Mouse (Mus musculus) liver, adult 2 months (tissue): ENCODE data around the gene Borcs6.

ENCODE experiments used
- CTCF ChIP-seq: fragments of 200-500 bp; IDR thresholded peaks from 2 replicates; pipeline ENCODE4 v1.5.1; 2011; ENCODE audit warnings: low read depth, low read length, control low read depth
- POLR2A ChIP-seq: fragments of 200-500 bp; IDR thresholded peaks from 2 replicates; pipeline ENCODE4 v1.6.1; 2011; ENCODE audit warnings: low read length, control low read depth; ENCODE audit not compliant: insufficient read depth; ENCODE audit errors: extremely low read depth

- TF ChIP-seq POLR2A (no peak), CTCF (no peak)
These were observed 37.0 kb downstream of the Borcs6 start for GRCm38 (mm10) chr11:69096360-69096986.
